Mouse (Mus musculus): ENCODE measurements around the gene Gm9789. TPM values are rescaled to one million over a fixed set of nuclear protein-coding genes. Genes with fewer than 3 reads are reported as not detected.
"Not testable (repeated sequence)": the region's sequence is repeated elsewhere in the genome, so short reads cannot be mapped to it uniquely, and the experiment has no call there.

Gene Gm9789
- total RNA-seq (2021) = not detected
- long read RNA-seq, experiment 1 = 0 reads
- long read RNA-seq, experiment 2 = 0 reads

DNA sequence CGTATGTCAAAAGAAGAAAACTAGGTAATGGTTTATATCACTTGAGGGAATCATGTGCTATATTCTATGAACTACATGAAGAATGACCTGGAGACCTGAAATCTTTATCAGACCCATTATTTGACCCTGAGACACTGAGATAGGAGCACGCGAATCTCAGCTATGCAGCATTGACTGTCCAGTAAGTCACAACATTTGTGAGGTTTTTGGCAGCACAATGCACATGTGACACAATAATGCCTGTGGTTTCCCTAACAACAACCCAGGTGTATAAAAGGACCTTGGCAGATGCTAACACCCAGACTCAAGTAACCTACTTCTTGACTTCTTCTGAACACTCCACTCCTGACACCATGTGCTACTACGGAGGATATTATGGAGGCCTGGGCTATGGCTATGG is at the start of gene Gm9789:
Gene Gm9789 (plus strand): TSS at position 301 of the 400 bp plus-strand sequence.
- no peak for DNase-seq

- DNase-seq = no peak
These were observed 17.2 kb upstream of the Gm9789 start, which contains the start of gene Gm6358 for GRCm38 (mm10) chr16:89140551-89140950. Gene Gm6358 (plus strand): TSS chr16:89140851.

DNA sequence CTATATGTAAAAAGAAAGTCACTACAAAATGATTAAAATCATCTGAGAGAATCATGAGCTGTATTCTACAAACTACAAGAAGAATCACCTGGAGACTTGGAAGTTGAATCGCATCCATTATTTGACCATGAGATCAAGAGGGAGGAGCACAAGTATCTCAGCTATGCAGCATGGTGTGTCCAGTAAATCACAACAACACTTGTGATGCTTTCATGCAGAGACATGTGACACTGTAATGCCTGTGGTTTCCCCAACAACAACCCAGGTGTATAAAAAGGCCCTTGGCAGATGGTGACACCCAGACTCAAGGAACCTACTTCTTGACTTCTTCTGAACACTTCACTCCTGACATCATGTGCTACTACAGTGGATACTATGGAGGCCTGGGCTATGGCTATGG is 7.0 kb upstream of the Gm9789 start, which contains the start of gene Gm10061:
Gene Gm10061 (plus strand): TSS at position 301 of the 400 bp plus-strand sequence.
- DNase-seq = no peak

DNA sequence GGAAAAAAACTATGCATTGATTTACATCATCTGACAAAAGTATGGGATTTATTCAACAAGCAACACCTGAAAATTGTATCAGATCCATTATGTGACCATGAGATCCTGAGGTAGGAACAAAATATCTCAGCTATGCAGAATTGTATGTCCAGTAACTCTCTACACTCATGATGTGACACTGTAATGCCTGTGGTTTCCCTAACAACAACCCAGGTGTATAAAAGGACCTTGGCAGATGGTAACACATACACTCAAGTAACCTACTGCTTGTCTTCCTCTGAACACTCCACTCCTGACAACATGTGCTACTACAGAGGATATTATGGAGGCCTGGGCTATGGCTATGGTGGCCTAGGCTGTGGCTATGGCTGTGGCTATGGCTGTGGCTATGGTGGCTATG is 11.4 kb downstream of the Gm9789 start, which contains the start of gene Gm7735:
Gene Gm7735 (plus strand): TSS at position 301 of the 400 bp plus-strand sequence.
- not testable (repeated sequence) for DNase-seq

- no peak for DNase-seq
These were observed 16.7 kb downstream of the Gm9789 start, which contains the start of gene 1110057P08Rik for GRCm38 (mm10) chr16:89174435-89174834. Gene 1110057P08Rik (plus strand): TSS chr16:89174735.

DNA sequence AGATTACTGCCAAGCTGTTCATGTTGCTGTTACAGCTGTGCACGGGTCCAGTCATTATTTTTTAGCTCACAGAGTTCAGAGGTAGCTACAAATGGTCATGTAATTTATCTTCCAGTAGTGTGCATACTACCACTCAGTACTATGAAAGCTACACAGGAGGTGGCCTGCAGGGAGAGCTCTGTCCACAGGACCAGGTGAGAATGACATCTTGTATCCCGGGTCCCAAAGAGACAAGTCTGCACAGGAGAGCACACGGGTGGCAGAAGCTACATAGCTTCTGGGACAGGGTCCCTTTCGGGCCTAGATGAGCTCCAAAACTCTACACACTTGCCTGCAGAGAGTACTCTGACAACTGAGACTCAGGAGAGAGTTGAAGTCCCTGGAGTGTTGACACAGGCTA is 30.9 kb downstream of the Gm9789 start:
- DNase-seq = no peak

DNA sequence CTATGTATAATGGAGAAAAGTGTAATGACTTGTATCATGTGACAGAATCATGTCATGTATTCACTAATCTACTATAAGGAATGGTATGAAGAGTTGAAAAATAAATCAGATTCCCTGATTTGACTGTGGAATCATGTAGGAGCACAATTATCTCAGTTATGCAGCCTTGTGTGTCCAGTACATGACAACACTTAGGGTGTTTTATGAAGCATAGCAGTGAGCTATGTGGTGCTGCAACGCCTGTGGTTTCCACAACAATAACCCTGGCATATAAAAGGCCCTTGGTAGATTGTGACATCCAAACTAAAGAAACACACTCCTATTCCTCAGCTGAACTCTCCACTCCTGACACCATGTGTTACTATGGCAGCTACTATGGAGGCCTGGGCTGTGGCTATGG is 47.8 kb downstream of the Gm9789 start, which contains the start of gene Krtap20-2:
Gene Krtap20-2 (plus strand): TSS at position 301 of the 400 bp plus-strand sequence.
- no peak for DNase-seq

Other genes with a start within 250 kb of the Gm9789 start
- gene Krtap19-9b, start 225.7 kb upstream of the Gm9789 start, total RNA-seq (2021) = not detected
- gene Krtap16-3, start 195.1 kb upstream of the Gm9789 start, total RNA-seq (2021) = not detected
- gene Krtap22-2, start 147.2 kb upstream of the Gm9789 start, total RNA-seq (2021) = not detected
- gene Gm10229, start 142.7 kb upstream of the Gm9789 start, total RNA-seq (2021) = not detected
- gene Krtap6-1, start 126.3 kb upstream of the Gm9789 start, total RNA-seq (2021) = not detected
- not detected for gene Gm10228, start 116.5 kb upstream of the Gm9789 start, total RNA-seq (2021)
- gene Krtap6-5, start 110.1 kb upstream of the Gm9789 start, total RNA-seq (2021) = not detected
- gene 1110025L11Rik, start 94.0 kb upstream of the Gm9789 start, total RNA-seq (2021) = not detected
- gene Krtap6-3, start 73.9 kb upstream of the Gm9789 start, total RNA-seq (2021) = not detected
- gene Gm6358, start 17.1 kb upstream of the Gm9789 start, total RNA-seq (2021) = not detected
- not detected for gene Gm10061, start 6.9 kb upstream of the Gm9789 start, total RNA-seq (2021)
- not detected for gene Gm7735, start 11.5 kb downstream of the Gm9789 start, total RNA-seq (2021)
- gene 1110057P08Rik, start 16.8 kb downstream of the Gm9789 start, total RNA-seq (2021) = not detected
- gene Krtap20-2, start 47.9 kb downstream of the Gm9789 start, total RNA-seq (2021) = not detected
- not detected for gene Krtap21-1, start 245.9 kb downstream of the Gm9789 start, total RNA-seq (2021)